Mouse (Mus musculus): Measurements from ENCODE around the gene Hsd17b13. TPM values are rescaled to one million over a fixed set of nuclear protein-coding genes. Genes with fewer than 3 reads are reported as not detected.
"Not testable (repeated sequence)": the region's sequence is repeated elsewhere in the genome, so short reads cannot be mapped to it uniquely, and the experiment has no call there.

Gene Hsd17b13
- polyA plus RNA-seq, 1 experiment from 2014 or later: not detected

GRCm38 (mm10) chr5:103977907-103978570, 829 bp upstream of the Hsd17b13 start:
- Histone ChIP-seq H3K9ac (replicated peaks) (no peak overlapping the region), H3K36me3 (no peaks in the 10 kb centered on the region), H3K4me2 (no peak overlapping the region), H3K27me3 (replicated peaks) (no peaks in the 10 kb centered on the region), H3K4me1 (no peaks in the 10 kb centered on the region), H3K4me3 (replicated peaks) (no peak overlapping the region), H3K9me3 (replicated peaks) (no peaks in the 10 kb centered on the region), H3K27ac (replicated peaks) (no peak overlapping the region)
- WGBS: 93% methylated on average over 7 of the region's 7 CpGs
- no peak for ATAC-seq (ENCODE audit: low FRiP score)

- Histone ChIP-seq H3K9ac (replicated peaks) (no peak overlapping the region), H3K4me3 (replicated peaks) (no peak overlapping the region), H3K27ac (replicated peaks) (no peak overlapping the region), H3K27me3 (replicated peaks) (no peaks in the 10 kb centered on the region), H3K9me3 (replicated peaks) (no peaks in the 10 kb centered on the region), H3K4me1 (no peaks in the 10 kb centered on the region), H3K4me2 (no peak overlapping the region), H3K36me3 (no peaks in the 10 kb centered on the region)
- no peak for ATAC-seq (ENCODE audit: low FRiP score)
- 84% methylated on average over 7 of the region's 7 CpGs for WGBS
These were observed 1.5 kb downstream of the Hsd17b13 start for GRCm38 (mm10) chr5:103975736-103976135.

GRCm38 (mm10) chr5:103972801-103973200, 4.4 kb downstream of the Hsd17b13 start:
- Histone ChIP-seq H3K9me3 (replicated peaks) (no peaks in the 10 kb centered on the region), H3K4me2 (no peak overlapping the region), H3K27ac (replicated peaks) (no peak overlapping the region), H3K27me3 (replicated peaks) (no peaks in the 10 kb centered on the region), H3K9ac (replicated peaks) (no peak overlapping the region), H3K36me3 (no peaks in the 10 kb centered on the region), H3K4me1 (no peaks in the 10 kb centered on the region), H3K4me3 (replicated peaks) (no peak overlapping the region)
- 83% methylated on average over 13 of the region's 13 CpGs for WGBS
- no peak for ATAC-seq (ENCODE audit: low FRiP score)

GRCm38 (mm10) chr5:103972379-103972778, 4.8 kb downstream of the Hsd17b13 start:
- no peak for ATAC-seq (ENCODE audit: low FRiP score)
- H3K9me3 ChIP-seq (replicated peaks): no peaks in the 10 kb centered on the region
- no peak overlapping the region for H3K27ac ChIP-seq (replicated peaks)
- no peak overlapping the region for H3K9ac ChIP-seq (replicated peaks)
- H3K27me3 ChIP-seq (replicated peaks): no peaks in the 10 kb centered on the region
- no peaks in the 10 kb centered on the region for H3K4me1 ChIP-seq
- H3K4me2 ChIP-seq: 0 out of 2 replicates have a peak overlapping the region, but pooled peaks have one; percentile 11
- H3K36me3 ChIP-seq: no peaks in the 10 kb centered on the region
- WGBS: 67% methylated on average over 19 of the region's 19 CpGs
- H3K4me3 ChIP-seq (replicated peaks): no peak overlapping the region

GRCm38 (mm10) chr5:103971051-103971450, 6.2 kb downstream of the Hsd17b13 start:
- no peak for ATAC-seq (ENCODE audit: low FRiP score)
- 86% methylated on average over 5 of the region's 5 CpGs for WGBS
- H3K27me3 ChIP-seq (replicated peaks): no peaks in the 10 kb centered on the region
- no peak overlapping the region for H3K4me2 ChIP-seq
- H3K9ac ChIP-seq (replicated peaks): no peak overlapping the region
- no peaks in the 10 kb centered on the region for H3K9me3 ChIP-seq (replicated peaks)
- no peak overlapping the region for H3K4me3 ChIP-seq (replicated peaks)
- no peak overlapping the region for H3K27ac ChIP-seq (replicated peaks)
- H3K4me1 ChIP-seq: no peaks in the 10 kb centered on the region
- no peaks in the 10 kb centered on the region for H3K36me3 ChIP-seq

GRCm38 (mm10) chr5:103962935-103963429, 14.2 kb downstream of the Hsd17b13 start:
- H3K4me1 ChIP-seq: no peaks in the 10 kb centered on the region
- no peaks in the 10 kb centered on the region for H3K36me3 ChIP-seq
- H3K9me3 ChIP-seq (replicated peaks): no peaks in the 10 kb centered on the region
- H3K27ac ChIP-seq (replicated peaks): no peak overlapping the region
- H3K9ac ChIP-seq (replicated peaks): no peak overlapping the region
- H3K4me3 ChIP-seq (replicated peaks): no peak overlapping the region
- 90% methylated on average over 1 of the region's 1 CpGs for WGBS
- ATAC-seq (ENCODE audit: low FRiP score): no peak
- no peak overlapping the region for H3K4me2 ChIP-seq
- H3K27me3 ChIP-seq (replicated peaks): no peaks in the 10 kb centered on the region

- no peak overlapping the region for H3K4me3 ChIP-seq (replicated peaks)
- no peak overlapping the region for H3K4me2 ChIP-seq
- H3K9ac ChIP-seq (replicated peaks): no peak overlapping the region
- H3K9me3 ChIP-seq (replicated peaks): no peaks in the 10 kb centered on the region
- no peak overlapping the region for H3K27ac ChIP-seq (replicated peaks)
- no peaks in the 10 kb centered on the region for H3K4me1 ChIP-seq
- H3K27me3 ChIP-seq (replicated peaks): no peaks in the 10 kb centered on the region
- no peaks in the 10 kb centered on the region for H3K36me3 ChIP-seq
- 79% methylated on average over 5 of the region's 5 CpGs for WGBS
- ATAC-seq (ENCODE audit: low FRiP score): no peak
These were observed 22.6 kb downstream of the Hsd17b13 start for GRCm38 (mm10) chr5:103954638-103955037.

- H3K4me3 ChIP-seq (replicated peaks): no peak overlapping the region
- no peak overlapping the region for H3K27ac ChIP-seq (replicated peaks)
- H3K9me3 ChIP-seq (replicated peaks): no peaks in the 10 kb centered on the region
- no peak overlapping the region for H3K4me2 ChIP-seq
- no peaks in the 10 kb centered on the region for H3K27me3 ChIP-seq (replicated peaks)
- H3K9ac ChIP-seq (replicated peaks): no peak overlapping the region
- WGBS: 71% methylated on average over 10 of the region's 10 CpGs
- no peak for ATAC-seq (ENCODE audit: low FRiP score)
- no peaks in the 10 kb centered on the region for H3K4me1 ChIP-seq
- H3K36me3 ChIP-seq: no peaks in the 10 kb centered on the region
These were observed 23.8 kb downstream of the Hsd17b13 start for GRCm38 (mm10) chr5:103953135-103954083.

GRCm38 (mm10) chr5:103950138-103950537, 27.1 kb downstream of the Hsd17b13 start:
- not testable (repeated sequence) for H3K27ac ChIP-seq (replicated peaks); ATAC-seq (ENCODE audit: low FRiP score); H3K4me1 ChIP-seq; H3K9me3 ChIP-seq (replicated peaks); H3K4me3 ChIP-seq (replicated peaks); H3K9ac ChIP-seq (replicated peaks); H3K27me3 ChIP-seq (replicated peaks); H3K36me3 ChIP-seq; H3K4me2 ChIP-seq
- 95% methylated on average over 15 of the region's 15 CpGs for WGBS

- H3K9ac ChIP-seq (replicated peaks): no peak overlapping the region
- ATAC-seq (ENCODE audit: low FRiP score): no peak
- peaks cover 20% of the 10 kb centered on the region for H3K27me3 ChIP-seq (replicated peaks)
- H3K4me3 ChIP-seq (replicated peaks): no peak overlapping the region
- H3K36me3 ChIP-seq: no peaks in the 10 kb centered on the region
- no peak overlapping the region for H3K4me2 ChIP-seq
- H3K9me3 ChIP-seq (replicated peaks): no peaks in the 10 kb centered on the region
- 16% methylated on average over 6 of the region's 6 CpGs for WGBS
- no peak overlapping the region for H3K27ac ChIP-seq (replicated peaks)
- peaks cover 15% of the 10 kb centered on the region for H3K4me1 ChIP-seq
These were observed 34.0 kb downstream of the Hsd17b13 start for GRCm38 (mm10) chr5:103943183-103943582.

- peaks cover 17% of the 10 kb centered on the region for H3K27me3 ChIP-seq (replicated peaks)
- WGBS: 77% methylated on average over 1 of the region's 1 CpGs
- H3K4me1 ChIP-seq: peaks cover 25% of the 10 kb centered on the region
These were observed 37.4 kb downstream of the Hsd17b13 start for GRCm38 (mm10) chr5:103939856-103940255.

GRCm38 (mm10) chr5:103939350-103939652, 37.9 kb downstream of the Hsd17b13 start:
- H3K27me3 ChIP-seq (replicated peaks): peaks cover 12% of the 10 kb centered on the region
- H3K4me1 ChIP-seq: peaks cover 25% of the 10 kb centered on the region
- ATAC-seq (ENCODE audit: low FRiP score): peak; percentile 58; the same call in 1 of the 2 replicates
- H3K36me3 ChIP-seq: no peaks in the 10 kb centered on the region
- no peak overlapping the region for H3K27ac ChIP-seq (replicated peaks)
- no peaks in the 10 kb centered on the region for H3K9me3 ChIP-seq (replicated peaks)
- no peak overlapping the region for H3K4me3 ChIP-seq (replicated peaks)
- 53% methylated on average over 7 of the region's 7 CpGs for WGBS
- H3K9ac ChIP-seq (replicated peaks): no peak overlapping the region
- H3K4me2 ChIP-seq: no peak overlapping the region

More at GRCm38 (mm10) chr5:103939856-103940255, 37.4 kb downstream of the Hsd17b13 start:
- Histone ChIP-seq H3K4me2 (no peak overlapping the region), H3K9me3 (replicated peaks) (no peaks in the 10 kb centered on the region), H3K36me3 (no peaks in the 10 kb centered on the region), H3K4me3 (replicated peaks) (no peak overlapping the region), H3K27ac (replicated peaks) (no peak overlapping the region), H3K9ac (replicated peaks) (no peak overlapping the region)
- ATAC-seq (ENCODE audit: low FRiP score): no peak

Measured in neural tube, embryonic 15.5 days (tissue).